Mouse (Mus musculus) hindbrain, embryonic 11.5 days (tissue): ENCODE measurements around the gene Ferd3l. TPM values are rescaled to one million over a fixed set of nuclear protein-coding genes. Genes with fewer than 3 reads are reported as not detected.

Source experiments
- ATAC-seq: fragments of 200-750 bp; cut with Nextera tagmentation; 2 replicates; pipeline ENCODE4 v1.8.0; 2017; ENCODE audit warnings: mild to moderate bottlenecking, moderate TSS enrichment, moderate library complexity; ENCODE audit not compliant: low FRiP score
- DNase-seq: peaks from one replicate; pipeline ENCODE4 v3.0.0-alpha.2; 2015; ENCODE audit warnings: low spot score
- H3K27ac ChIP-seq: fragments of 300-500 bp; sonication (generic); 2 replicates; pipeline ENCODE4 v1.5.1; 2014; ENCODE audit warnings: mild to moderate bottlenecking, low read depth, low read length
- H3K27me3 ChIP-seq: fragments of 300-500 bp; sonication (generic); 2 replicates; pipeline ENCODE4 v1.6.1; 2014; ENCODE audit warnings: mild to moderate bottlenecking, low read length, moderate library complexity, mixed read lengths; ENCODE audit not compliant: control insufficient read depth, insufficient read depth
- H3K36me3 ChIP-seq: fragments of 300-500 bp; sonication (generic); 2 replicates; pipeline ENCODE4 v1.6.1; 2014; ENCODE audit warnings: mild to moderate bottlenecking, low read length, moderate library complexity, mixed read lengths; ENCODE audit not compliant: control insufficient read depth, insufficient read depth
- H3K4me1 ChIP-seq: fragments of 300-500 bp; sonication (generic); replicated peaks from 2 replicates; pipeline ENCODE4 v1.6.1; 2014; ENCODE audit warnings: low read length, mixed read lengths; ENCODE audit not compliant: control insufficient read depth, insufficient read depth
- H3K4me2 ChIP-seq: fragments of 300-500 bp; sonication (generic); replicated peaks from 2 replicates; pipeline ENCODE4 v1.6.1; 2014; ENCODE audit warnings: mild to moderate bottlenecking, low read depth, low read length
- H3K4me3 ChIP-seq: fragments of 300-500 bp; sonication (generic); 2 replicates; pipeline ENCODE4 v1.5.1; 2014; ENCODE audit warnings: low read depth, low read length
- H3K9ac ChIP-seq: fragments of 300-500 bp; sonication (generic); 2 replicates; pipeline ENCODE4 v1.6.1; 2014; ENCODE audit warnings: low read depth, low read length
- H3K9me3 ChIP-seq: fragments of 300-500 bp; sonication (generic); 2 replicates; pipeline ENCODE4 v1.6.1; 2016; ENCODE audit warnings: low read length; ENCODE audit not compliant: control insufficient read depth
- WGBS: fragments of 180-500 bp; shearing (Covaris S2); extraction: QIAGEN DNeasy Blood & Tissue Kit; methylation state at CpG from one replicate; pipeline ENCODE4 v1.1.7; 2014; 5-methylcytosine and 5-hydroxymethylcytosine counted together
- polyA plus RNA-seq: library from polyadenylated mRNA; unstranded; fragments of >200 nt; fragmentation: Nextera tagmentation; extraction: Ambion mirVana; gene quantifications from 2 replicates; pipeline ENCODE4 v1.2.1, GENCODE M21; 2014

Ferd3l gene
- polyA plus RNA-seq, 1 experiment from 2014 or later, result 2.9 TPM

- Histone ChIP-seq H3K4me3 (no peak overlapping the region), H3K36me3 (no peaks in the 10 kb centered on the region), H3K9me3 (no peaks in the 10 kb centered on the region), H3K27ac (no peak overlapping the region), H3K4me2 (no peak overlapping the region), H3K4me1 (peaks cover 9% of the 10 kb centered on the region), H3K9ac (no peak overlapping the region), H3K27me3 (peaks cover 81% of the 10 kb centered on the region)
- DNase-seq (peak; percentile 48), ATAC-seq (no peak)
- 4% methylated on average over 9 of the region's 9 CpGs for WGBS
Observed at GRCm38 (mm10) chr12:33962773-33963130, 34.5 kb downstream of the Ferd3l start.

DNA sequence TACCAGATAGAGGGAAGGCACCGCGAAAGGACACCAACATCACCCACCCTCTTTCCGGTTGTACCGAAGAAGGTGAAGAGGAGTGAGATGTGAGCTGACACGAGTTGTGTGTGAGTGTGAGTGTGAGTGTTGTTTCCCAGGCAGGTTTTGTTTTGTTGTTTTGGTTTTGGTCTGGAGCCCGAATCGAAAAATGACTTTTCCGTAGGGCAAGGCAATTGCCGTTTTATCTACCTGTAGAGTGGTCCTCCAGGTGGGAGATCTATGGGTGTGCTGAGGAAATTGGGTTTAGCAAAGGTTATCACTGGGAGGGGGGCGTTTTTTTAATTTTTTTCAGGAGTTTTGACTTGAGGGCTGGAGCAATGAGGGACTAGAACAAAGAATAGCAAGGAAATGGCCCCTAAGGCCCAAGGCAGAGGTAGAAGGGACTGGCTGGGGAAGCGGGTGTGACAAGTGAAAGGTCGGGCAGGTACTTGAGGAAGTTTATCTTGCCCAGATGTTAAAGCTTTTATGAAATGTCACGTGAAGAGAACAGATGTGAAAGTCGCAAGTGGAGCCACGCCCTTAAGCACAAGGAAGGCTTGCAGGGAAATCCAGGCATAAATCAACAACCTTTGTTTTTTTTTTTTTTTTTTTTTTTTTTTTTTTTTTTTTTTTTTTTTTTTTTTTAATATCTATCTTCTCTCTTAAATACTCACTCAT is 35.6 kb downstream of the Ferd3l start:
- Histone ChIP-seq H3K9me3 (no peaks in the 10 kb centered on the region), H3K27ac (no peak overlapping the region), H3K36me3 (no peaks in the 10 kb centered on the region), H3K4me1 (peaks cover 9% of the 10 kb centered on the region), H3K9ac (no peak overlapping the region), H3K4me3 (no peak overlapping the region), H3K27me3 (peaks cover 80% of the 10 kb centered on the region), H3K4me2 (no peak overlapping the region)
- 4% methylated on average over 15 of the region's 15 CpGs for WGBS
- ATAC-seq (no peak), DNase-seq (peak; percentile 51)

DNA sequence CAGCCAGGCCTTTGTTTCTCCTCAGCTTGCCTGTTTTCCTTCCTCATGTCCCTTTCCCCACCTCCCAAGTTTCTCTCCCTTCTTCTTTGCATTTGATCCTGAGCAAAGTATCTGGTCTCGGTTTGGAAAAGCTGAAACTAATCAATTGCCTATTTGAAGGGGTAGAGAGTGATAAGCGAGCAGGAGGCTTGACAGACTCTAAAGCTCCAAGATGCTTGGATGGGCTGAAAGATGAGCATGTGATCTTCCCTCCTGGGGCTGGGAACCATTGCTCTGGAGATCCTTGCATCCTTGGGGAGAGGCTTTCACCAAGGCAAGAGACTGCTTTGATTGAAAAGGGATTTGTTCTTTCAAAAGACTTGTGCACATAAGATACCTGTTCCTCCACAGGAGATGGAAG is 36.2 kb downstream of the Ferd3l start:
- DNase-seq (peak; percentile 47), ATAC-seq (no peak)
- H3K27ac ChIP-seq, result no peak overlapping the region
- no peak overlapping the region for H3K9ac ChIP-seq
- H3K27me3 ChIP-seq, result peaks cover 78% of the 10 kb centered on the region
- H3K9me3 ChIP-seq, result no peaks in the 10 kb centered on the region
- no peak overlapping the region for H3K4me3 ChIP-seq
- WGBS, result 8% methylated on average over 2 of the region's 2 CpGs
- H3K4me1 ChIP-seq, result peaks cover 9% of the 10 kb centered on the region
- no peak overlapping the region for H3K4me2 ChIP-seq
- no peaks in the 10 kb centered on the region for H3K36me3 ChIP-seq

DNA sequence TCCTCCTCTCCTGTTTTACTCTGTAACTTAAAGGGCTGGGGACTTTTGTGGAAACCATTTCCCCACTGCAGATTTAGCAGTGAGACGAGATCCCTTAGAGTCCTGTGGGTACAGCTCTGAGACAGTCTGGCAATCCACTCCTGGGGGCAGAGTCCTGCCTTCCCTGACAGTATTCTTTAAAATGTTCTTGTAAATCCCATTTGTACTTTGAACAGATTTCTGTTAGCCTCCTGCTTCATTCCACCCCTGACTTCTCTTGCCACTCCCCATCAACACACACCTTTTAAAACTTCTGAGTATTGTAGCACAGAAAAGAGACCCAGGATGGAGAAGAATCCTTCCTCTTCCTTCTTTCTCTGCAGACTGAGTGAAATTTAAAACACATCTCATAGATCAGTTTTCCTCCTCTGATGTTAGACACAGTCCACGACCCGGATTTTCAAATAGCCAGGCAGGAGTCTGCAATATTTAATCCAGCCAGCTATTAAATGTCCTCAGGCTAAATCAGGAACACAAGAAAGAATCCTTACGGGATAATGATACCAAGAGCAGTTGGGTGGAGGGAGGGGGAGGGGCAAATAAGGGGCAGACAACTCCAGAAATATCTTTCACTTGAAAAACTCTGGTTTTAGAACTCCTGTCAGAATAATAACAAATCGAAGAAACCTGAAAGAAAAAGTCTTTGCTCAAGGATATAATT is 37.6 kb downstream of the Ferd3l start:
- Histone ChIP-seq H3K4me1 (peaks cover 9% of the 10 kb centered on the region), H3K27me3 (peaks cover 80% of the 10 kb centered on the region), H3K9ac (no peak overlapping the region), H3K36me3 (no peaks in the 10 kb centered on the region), H3K4me2 (no peak overlapping the region), H3K27ac (no peak overlapping the region), H3K9me3 (no peaks in the 10 kb centered on the region), H3K4me3 (no peak overlapping the region)
- ATAC-seq, result no peak
- 2% methylated on average over 5 of the region's 5 CpGs for WGBS
- peak; percentile 45 for DNase-seq

- H3K36me3 ChIP-seq, result no peaks in the 10 kb centered on the region
- no peak overlapping the region for H3K27ac ChIP-seq
- under 1% methylated on average over 35 of the region's 35 CpGs for WGBS
- peaks cover 9% of the 10 kb centered on the region for H3K4me1 ChIP-seq
- ATAC-seq (peak; percentile 29; the same call in 1 of the 2 replicates), DNase-seq (peak; percentile 71)
- H3K4me3 ChIP-seq, result peak overlapping the region; percentile 13
- peak overlapping the region; percentile 31 for H3K4me2 ChIP-seq
- no peaks in the 10 kb centered on the region for H3K9me3 ChIP-seq
- peaks cover 81% of the 10 kb centered on the region for H3K27me3 ChIP-seq
- no peak overlapping the region for H3K9ac ChIP-seq
Observed at GRCm38 (mm10) chr12:33966490-33967415, 38.5 kb downstream of the Ferd3l start.

DNA sequence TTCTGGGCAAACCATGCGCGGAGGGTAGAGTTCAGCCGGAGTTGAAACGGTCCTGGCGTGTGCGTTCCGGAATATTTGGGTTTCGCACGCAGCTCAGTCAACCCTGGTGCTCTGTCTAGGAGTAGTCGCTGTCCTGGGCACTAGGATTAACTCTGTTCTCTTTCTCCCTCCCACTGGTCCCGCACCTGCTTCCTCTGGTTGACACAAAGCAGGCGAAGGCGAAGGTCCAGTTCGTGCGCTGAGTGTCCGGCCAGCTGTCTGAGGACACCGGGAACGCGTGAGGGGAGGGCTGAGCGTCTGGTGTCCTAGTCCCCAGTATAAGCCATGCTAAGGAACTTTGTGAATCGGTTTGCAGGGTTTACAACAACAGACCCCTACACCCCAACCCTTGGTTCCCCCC is 39.3 kb downstream of the Ferd3l start:
- ATAC-seq (peak; percentile 68), DNase-seq (peak; percentile 69)
- 0% methylated on average over 21 of the region's 21 CpGs for WGBS
- no peak overlapping the region; the same call in 1 of the 2 replicates for H3K27ac ChIP-seq
- H3K9ac ChIP-seq, result no peak overlapping the region
- H3K27me3 ChIP-seq, result peaks cover 73% of the 10 kb centered on the region
- peak overlapping the region; percentile 13 for H3K4me3 ChIP-seq
- peaks cover 7% of the 10 kb centered on the region for H3K4me1 ChIP-seq
- no peaks in the 10 kb centered on the region for H3K36me3 ChIP-seq
- peak overlapping the region; percentile 31 for H3K4me2 ChIP-seq
- no peaks in the 10 kb centered on the region for H3K9me3 ChIP-seq

DNA sequence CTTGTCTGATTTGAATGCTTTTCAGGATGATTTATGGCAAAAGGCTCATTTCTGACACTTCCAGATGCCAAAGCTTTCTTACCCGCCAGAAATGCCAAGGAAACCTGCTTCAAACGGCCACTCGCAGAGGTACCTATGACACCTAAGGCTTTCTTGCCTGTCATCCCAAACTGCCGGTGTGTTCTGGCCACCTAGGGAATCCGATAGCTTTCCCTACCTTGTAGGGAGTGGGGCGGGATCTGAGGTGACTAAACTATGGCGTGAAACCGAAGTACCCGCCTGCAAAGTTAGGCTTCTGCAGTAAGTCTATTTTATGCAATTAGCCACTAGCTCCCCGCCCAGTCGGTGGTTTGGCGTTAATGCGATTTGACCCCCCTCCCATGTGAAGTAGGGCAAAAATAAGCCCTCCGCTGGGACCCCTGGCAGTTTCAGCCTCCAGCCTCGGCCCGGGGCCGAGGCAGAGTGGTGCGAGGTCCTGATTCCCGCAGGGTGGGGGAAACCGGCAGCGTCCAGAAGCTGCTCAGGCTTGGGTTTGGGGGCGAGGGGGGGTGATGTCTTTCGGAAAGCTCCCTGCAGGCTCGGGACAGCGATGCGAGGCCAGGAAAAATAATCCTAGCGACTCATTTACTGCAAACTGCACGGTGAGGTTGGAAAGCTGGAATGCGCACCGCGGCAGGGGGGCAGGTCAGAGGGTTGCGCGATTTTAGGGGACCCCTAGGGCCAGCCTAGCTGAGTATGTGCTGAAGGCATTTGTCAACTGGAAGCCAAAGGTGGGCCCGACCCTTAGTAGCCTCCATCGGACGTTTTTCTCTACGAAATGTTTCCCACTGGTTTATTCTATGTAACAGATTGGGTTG is 40.0 kb downstream of the Ferd3l start:
- under 1% methylated on average over 37 of the region's 37 CpGs for WGBS
- ATAC-seq (0 out of 2 replicates have a peak, but pooled peaks have one; percentile 30), DNase-seq (peak; percentile 65)
- Histone ChIP-seq H3K36me3 (no peaks in the 10 kb centered on the region), H3K4me3 (peak overlapping the region; percentile 13; the same call in 1 of the 2 replicates), H3K4me1 (peaks cover 5% of the 10 kb centered on the region; the same call in 1 of the 2 replicates), H3K4me2 (peak overlapping the region; percentile 6; the same call in 1 of the 2 replicates), H3K27me3 (peaks cover 66% of the 10 kb centered on the region), H3K27ac (no peak overlapping the region), H3K9me3 (no peaks in the 10 kb centered on the region), H3K9ac (no peak overlapping the region)

DNA sequence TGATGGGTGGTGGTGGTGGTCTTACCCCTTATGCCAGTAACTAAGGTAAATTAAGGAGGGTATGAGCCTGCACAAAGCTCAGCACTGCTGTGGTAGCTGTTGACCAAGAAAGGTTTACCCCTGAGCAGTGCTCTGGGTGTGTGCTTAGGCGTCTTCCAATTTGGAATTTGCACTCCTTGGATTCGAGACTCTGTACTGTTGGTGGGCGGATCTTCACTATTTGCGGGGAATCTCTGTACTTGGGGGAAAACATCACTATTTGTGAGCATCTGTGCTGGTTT is 40.6 kb downstream of the Ferd3l start:
- DNase-seq, result peak; percentile 44
- H3K36me3 ChIP-seq, result no peaks in the 10 kb centered on the region
- H3K4me3 ChIP-seq, result no peak overlapping the region
- peaks cover 5% of the 10 kb centered on the region; the same call in 1 of the 2 replicates for H3K4me1 ChIP-seq
- 11% methylated on average over 4 of the region's 4 CpGs for WGBS
- H3K27ac ChIP-seq, result no peak overlapping the region
- H3K9ac ChIP-seq, result no peak overlapping the region
- H3K4me2 ChIP-seq, result no peak overlapping the region
- no peak for ATAC-seq
- peaks cover 60% of the 10 kb centered on the region for H3K27me3 ChIP-seq
- no peaks in the 10 kb centered on the region for H3K9me3 ChIP-seq
